Mouse (Mus musculus) heart, embryonic 13.5 days (tissue): Measurements from ENCODE around the gene Snrpf. TPM values are rescaled to one million over a fixed set of nuclear protein-coding genes. Genes with fewer than 3 reads are reported as not detected.

Source experiments
- polyA plus RNA-seq: library from polyadenylated mRNA; unstranded; fragments of >200 nt; fragmentation: Nextera tagmentation; extraction: Ambion mirVana; gene quantifications from 2 replicates; pipeline ENCODE4 v1.2.1, GENCODE M21; 2015

Gene Snrpf
- polyA plus RNA-seq, 1 experiment from 2014 or later, result 70.7 TPM

Other genes with a start within 250 kb of the Snrpf start
- gene Lta4h, start 136.3 kb downstream of the Snrpf start, polyA plus RNA-seq, result 262 and 266 TPM in 2 replicates
- gene Hal, start 100.9 kb downstream of the Snrpf start, polyA plus RNA-seq, result 0.12 and 0.15 TPM in 2 replicates
- gene Amdhd1, start 49.7 kb downstream of the Snrpf start, polyA plus RNA-seq, result 0.34 and 0.47 TPM in 2 replicates
- gene Ccdc38, start 49.1 kb downstream of the Snrpf start, polyA plus RNA-seq, result 0.09 and 0.19 TPM in 2 replicates
- 0.82 and 1.3 TPM in 2 replicates for gene Ntn4, start 51.0 kb upstream of the Snrpf start, polyA plus RNA-seq
- 0.29 and 0.31 TPM in 2 replicates for gene Usp44, start 241.8 kb upstream of the Snrpf start, polyA plus RNA-seq